Mouse (Mus musculus) left cerebral cortex, adult 9 months (tissue): Measurements from ENCODE around the gene Slc39a13.
A peak's percentile ranks its signal among the peaks of the same experiment; 100 is the strongest.
"Not testable (repeated sequence)": the region's sequence is repeated elsewhere in the genome, so short reads cannot be mapped to it uniquely, and the experiment has no call there.

Experiments used
- DNase-seq, 2 experiments: peaks; one replicate each; pipeline ENCODE4 v3.0.0; 2022; ENCODE audit warnings: low spot score in 2 of 2

Slc39a13 gene

GRCm38 (mm10) chr2:91025081-91025516 lies 45.1 kb downstream of the Slc39a13 start:
- peak; percentile 42 to 47 for DNase-seq

GRCm38 (mm10) chr2:91023956-91024355 lies 46.3 kb downstream of the Slc39a13 start:
- DNase-seq: no peak

- DNase-seq: no peak
These were observed 47.1 kb downstream of the Slc39a13 start for GRCm38 (mm10) chr2:91023131-91023530.

GRCm38 (mm10) chr2:91022266-91022665 lies 48.0 kb downstream of the Slc39a13 start:
- not testable (repeated sequence) for DNase-seq

- DNase-seq: no peak
These were observed 50.3 kb downstream of the Slc39a13 start for GRCm38 (mm10) chr2:91019911-91020310.

GRCm38 (mm10) chr2:91018061-91018788 lies 52.0 kb downstream of the Slc39a13 start:
- DNase-seq: peak in 1 of 2 experiments; percentile 36

- no peak for DNase-seq
These were observed 54.8 kb downstream of the Slc39a13 start for GRCm38 (mm10) chr2:91015386-91015785.

GRCm38 (mm10) chr2:91013881-91014280 lies 56.3 kb downstream of the Slc39a13 start:
- no peak for DNase-seq
